Mouse (Mus musculus): ENCODE data around the gene Mb21d2. TPM values are rescaled to one million over a fixed set of nuclear protein-coding genes. Genes with fewer than 3 reads are reported as not detected.

Gene Mb21d2
- total and polyA plus RNA-seq, 3 experiments = not detected

GRCm38 (mm10) chr16:28915362-28915761 is 14.1 kb downstream of the Mb21d2 start:
- in situ Hi-C loops (cut with MboI; ENCODE audit: low pct_ligation_motif_present, low pct_unique_long_range_greater_than_20kb, low sequenced_read_pairs) (no loop called here), dilution Hi-C loops (cut with MboI; ENCODE audit: extremely low pct_ligation_motif_present, extremely low pct_unique_long_range_greater_than_20kb, low sequenced_read_pairs) (no loop called here)
- no peaks in the 10 kb centered on the region for H3K4me1 ChIP-seq (ENCODE audit: control insufficient read depth in 1 of 2, insufficient read depth in 2 of 2)
- H3K79me2 ChIP-seq (replicated peaks; ENCODE audit: control insufficient read depth, extremely low read depth, insufficient read depth, poor library complexity, severe bottlenecking) = no peaks in the 10 kb centered on the region
- H3K9ac ChIP-seq (ENCODE audit: insufficient read depth, low read depth) = no peak overlapping the region
- no peak overlapping the region for H3K4me3 ChIP-seq (replicated peaks in 1 of 3; ENCODE audit: low read depth in 2 of 3, low read length in 2 of 3, poor library complexity in 1 of 3)
- no peaks in the 10 kb centered on the region for H3K27me3 ChIP-seq (replicated peaks)
- no peak overlapping the region for H3K27ac ChIP-seq (ENCODE audit: insufficient read depth, low read depth)
- H3K9me3 ChIP-seq (replicated peaks; ENCODE audit: low read length) = peaks cover 91% of the 10 kb centered on the region
- no peak overlapping the region for H3K4me2 ChIP-seq (ENCODE audit: insufficient read depth, low read depth, poor library complexity, severe bottlenecking)
- TF ChIP-seq KAT2A (IDR thresholded peaks at IDR 0.05; ENCODE audit: insufficient replicate concordance, low read length) (no peak), CHD1 (IDR thresholded peaks at IDR 0.05; ENCODE audit: low read depth, low read length) (no peak), TBP (conservative IDR thresholded peaks at IDR 0.05; ENCODE audit: low read depth, low read length) (no peak), RAD21 (IDR thresholded peaks at IDR 0.05; ENCODE audit: low read depth, low read length) (no peak), MAFK (IDR thresholded peaks at IDR 0.05; ENCODE audit: insufficient replicate concordance, low read length) (no peak)
- DNase-seq (ENCODE audit: extremely low read depth) = no peak
- no peaks in the 10 kb centered on the region for H3K36me3 ChIP-seq (replicated peaks in 1 of 2; ENCODE audit: control insufficient read depth in 1 of 2, insufficient read depth in 1 of 2, low read length in 1 of 2)

GRCm38 (mm10) chr16:28914709-28915108 is 14.8 kb downstream of the Mb21d2 start:
- Histone ChIP-seq H3K4me2 (ENCODE audit: insufficient read depth, low read depth, poor library complexity, severe bottlenecking) (no peak overlapping the region), H3K36me3 (replicated peaks in 1 of 2; ENCODE audit: control insufficient read depth in 1 of 2, insufficient read depth in 1 of 2, low read length in 1 of 2) (no peaks in the 10 kb centered on the region), H3K9me3 (replicated peaks; ENCODE audit: low read length) (peaks cover 95% of the 10 kb centered on the region), H3K79me2 (replicated peaks; ENCODE audit: control insufficient read depth, extremely low read depth, insufficient read depth, poor library complexity, severe bottlenecking) (no peaks in the 10 kb centered on the region), H3K4me1 (ENCODE audit: control insufficient read depth in 1 of 2, insufficient read depth in 2 of 2) (no peaks in the 10 kb centered on the region), H3K4me3 (replicated peaks in 1 of 3; ENCODE audit: low read depth in 2 of 3, low read length in 2 of 3, poor library complexity in 1 of 3) (no peak overlapping the region), H3K27me3 (replicated peaks) (no peaks in the 10 kb centered on the region), H3K27ac (ENCODE audit: insufficient read depth, low read depth) (no peak overlapping the region), H3K9ac (ENCODE audit: insufficient read depth, low read depth) (no peak overlapping the region)
- no peak for DNase-seq (ENCODE audit: extremely low read depth)
- TF ChIP-seq IRF4 (IDR thresholded peaks at IDR 0.05; ENCODE audit: low read depth, low read length) = no peak
- no peak for TF ChIP-seq RAD21 (IDR thresholded peaks at IDR 0.05; ENCODE audit: low read depth, low read length)
- TF ChIP-seq MAZ (IDR thresholded peaks at IDR 0.05; ENCODE audit: low read depth, low read length) = no peak
- TF ChIP-seq ZKSCAN1 (IDR thresholded peaks at IDR 0.05; ENCODE audit: borderline replicate concordance, low read depth, low read length) = no peak
- TF ChIP-seq HCFC1 (IDR thresholded peaks at IDR 0.05; ENCODE audit: low read depth, low read length) = no peak
- no peak for TF ChIP-seq BHLHE40 (IDR thresholded peaks at IDR 0.05; ENCODE audit: low read depth, low read length)
- TF ChIP-seq ELF1 (IDR thresholded peaks at IDR 0.05; ENCODE audit: low read depth, low read length) = no peak
- TF ChIP-seq SMC3 (IDR thresholded peaks at IDR 0.05; ENCODE audit: low read depth, low read length) = no peak
- no peak for TF ChIP-seq POLR2AphosphoS2 (IDR thresholded peaks at IDR 0.05; ENCODE audit: low read depth, low read length)
- no peak for TF ChIP-seq UBTF (IDR thresholded peaks at IDR 0.05; ENCODE audit: low read depth, low read length)
- no peak for TF ChIP-seq CTCF (conservative IDR thresholded peaks at IDR 0.05 in 1 of 2, IDR thresholded peaks at IDR 0.05 in 1 of 2; ENCODE audit: low read depth in 2 of 2, low read length in 2 of 2)
- no peak for TF ChIP-seq ZNF384 (IDR thresholded peaks at IDR 0.05; ENCODE audit: low read depth, low read length)
- TF ChIP-seq NRF1 (IDR thresholded peaks at IDR 0.05; ENCODE audit: low read depth, low read length) = no peak
- no peak for TF ChIP-seq MAFK (IDR thresholded peaks at IDR 0.05; ENCODE audit: insufficient replicate concordance, low read length)
- TF ChIP-seq KAT2A (IDR thresholded peaks at IDR 0.05; ENCODE audit: insufficient replicate concordance, low read length) = no peak
- no peak for TF ChIP-seq TCF12 (IDR thresholded peaks at IDR 0.05; ENCODE audit: low read depth, low read length)
- TF ChIP-seq TBP (conservative IDR thresholded peaks at IDR 0.05; ENCODE audit: low read depth, low read length) = no peak
- TF ChIP-seq USF2 (conservative IDR thresholded peaks at IDR 0.05; ENCODE audit: low read depth, low read length) = no peak
- TF ChIP-seq SIN3A (IDR thresholded peaks at IDR 0.05; ENCODE audit: low read length) = no peak
- no peak for TF ChIP-seq EP300 (IDR thresholded peaks at IDR 0.05; ENCODE audit: low read length)
- dilution Hi-C loops (cut with MboI; ENCODE audit: extremely low pct_ligation_motif_present, extremely low pct_unique_long_range_greater_than_20kb, low sequenced_read_pairs) = no loop called here
- in situ Hi-C loops (cut with MboI; ENCODE audit: low pct_ligation_motif_present, low pct_unique_long_range_greater_than_20kb, low sequenced_read_pairs) = no loop called here

Data from CH12.LX (cell line).